22 mouse cellular contexts compared by ENCODE assay signal in genomic region chr5:122156486-122156885, GRCm38 (mm10). TPM values are rescaled to one million over a fixed set of nuclear protein-coding genes. Genes with fewer than 3 reads are reported as not detected.
DNase-seq lines count a peak whose midpoint lies in the region; ATAC-seq and TF ChIP-seq lines count a peak whose summit lies in the region.
"Had no signal": no experiment of that assay in that cellular context is flagged by ENCODE, and none has a peak within 500 bp of the region (broad histone marks: within the 10 kb centered on the region; RNA-seq: fewer than 3 reads in every experiment).

No protein-coding gene starts in this region.

- no peak for DNase-seq in gastrocnemius, adult 2 months
- no peak for DNase-seq in gastrocnemius, postnatal 25 days
- no peak for DNase-seq in testis, postnatal 14 days (ENCODE audit: low spot score)
- no peak for DNase-seq in lung, postnatal 14 days
- DNase-seq: adrenal gland, postnatal 14 days; B cell, adult 2 months; kidney, postnatal 14 days; left cerebral cortex, postnatal 4 days; lung, postnatal 10 days; thymus, postnatal 36 days had no signal

- ATAC-seq in liver, embryonic 12.5 days = no peak
- ATAC-seq in kidney, embryonic 15.5 days (replicated peaks; ENCODE audit: low FRiP score) = no peak
- ATAC-seq: activated CD4-positive, CD25-positive, alpha-beta regulatory T cell, adult 4 months; hindbrain, embryonic 16.5 days; midbrain, embryonic 16.5 days had no signal

- peak overlapping the region; percentile 28; the same call in 1 of the 2 replicates for H3K27ac ChIP-seq in gastrocnemius, adult 2 months
- peak overlapping the region; percentile 58 for H3K27ac ChIP-seq in testis, adult 2 months (ENCODE audit: control insufficient read depth, insufficient read depth, low read depth, low read length)
- peak overlapping the region; percentile 42; the same call in 1 of the 2 replicates for H3K27ac ChIP-seq in liver, embryonic 12.5 days
- peak overlapping the region; percentile 97 for H3K27ac ChIP-seq in small intestine, adult 2 months (ENCODE audit: insufficient read depth, low read depth, low read length)
- H3K27ac ChIP-seq in kidney, embryonic 15.5 days = no peak overlapping the region
- H3K27ac ChIP-seq: liver, embryonic 14.5 days had no signal

- H3K9me3 ChIP-seq in liver, embryonic 12.5 days (replicated peaks) = no peaks in the 10 kb centered on the region
- no peaks in the 10 kb centered on the region for H3K9me3 ChIP-seq in kidney, embryonic 15.5 days (replicated peaks)
- H3K9me3 ChIP-seq: megakaryocyte, embryonic 14.5 days had no signal

- H3K4me1 ChIP-seq in testis, adult 2 months (ENCODE audit: control insufficient read depth, insufficient read depth, low read length) = peaks cover 18% of the 10 kb centered on the region
- H3K4me1 ChIP-seq in liver, embryonic 12.5 days = peaks cover 61% of the 10 kb centered on the region
- H3K4me1 ChIP-seq in small intestine, adult 2 months (ENCODE audit: control insufficient read depth, insufficient read depth, insufficient read length, low read length) = peaks cover 23% of the 10 kb centered on the region
- H3K4me1 ChIP-seq in kidney, embryonic 15.5 days = peaks cover 51% of the 10 kb centered on the region

- peak overlapping the region; percentile 82; the same call in 1 of the 2 replicates for H3K4me2 ChIP-seq in liver, embryonic 12.5 days
- no peak overlapping the region for H3K4me2 ChIP-seq in kidney, embryonic 15.5 days

- no peaks in the 10 kb centered on the region for H3K27me3 ChIP-seq in testis, adult 2 months (ENCODE audit: control insufficient read depth, insufficient read depth, low read length)
- no peaks in the 10 kb centered on the region for H3K27me3 ChIP-seq in liver, embryonic 12.5 days (replicated peaks)
- no peaks in the 10 kb centered on the region for H3K27me3 ChIP-seq in small intestine, adult 2 months (ENCODE audit: control insufficient read depth, insufficient read depth, low read length)
- H3K27me3 ChIP-seq in kidney, embryonic 15.5 days = no peaks in the 10 kb centered on the region

- TF ChIP-seq POLR2A in testis, adult 2 months (IDR thresholded peaks at IDR 0.05; ENCODE audit: control insufficient read depth, low read depth, low read length) = no peak
- no peak for TF ChIP-seq POLR2A in small intestine, adult 2 months (IDR thresholded peaks at IDR 0.05; ENCODE audit: low read depth, low read length)

- no peak overlapping the region; the same call in none of the 2 replicates for H3K9ac ChIP-seq in liver, embryonic 12.5 days
- H3K9ac ChIP-seq in kidney, embryonic 15.5 days = no peak overlapping the region

- WGBS in liver, embryonic 12.5 days (ENCODE audit: insufficient replicate concordance) = 62% methylated on average over 2 of the region's 2 CpGs
- WGBS in small intestine, adult 2 months = 67% methylated on average over 2 of the region's 2 CpGs
- 54% methylated on average over 2 of the region's 2 CpGs for WGBS in kidney, embryonic 15.5 days

- H3K4me3 ChIP-seq in gastrocnemius, adult 2 months = no peak overlapping the region
- peak overlapping the region; percentile 38 for H3K4me3 ChIP-seq in testis, adult 2 months (ENCODE audit: control insufficient read depth, low read depth, low read length)
- no peak overlapping the region for H3K4me3 ChIP-seq in liver, embryonic 12.5 days
- no peak overlapping the region for H3K4me3 ChIP-seq in small intestine, adult 2 months (ENCODE audit: low read depth, low read length)
- H3K4me3 ChIP-seq in kidney, embryonic 15.5 days (replicated peaks) = no peak overlapping the region
- H3K4me3 ChIP-seq: megakaryocyte, embryonic 14.5 days had no signal

- no peaks in the 10 kb centered on the region; the same call in 1 of the 2 replicates for H3K36me3 ChIP-seq in testis, adult 2 months (ENCODE audit: control insufficient read depth, insufficient read depth, low read length)
- H3K36me3 ChIP-seq in liver, embryonic 12.5 days = peaks cover 21% of the 10 kb centered on the region
- no peaks in the 10 kb centered on the region; the same call in 1 of the 2 replicates for H3K36me3 ChIP-seq in small intestine, adult 2 months (ENCODE audit: control insufficient read depth, insufficient read depth, low read length)
- H3K36me3 ChIP-seq in kidney, embryonic 15.5 days = peaks cover 11% of the 10 kb centered on the region

- intact Hi-C loops in gastrocnemius, adult 2 months (cut with DNase I) = no loop called here

- TF ChIP-seq CTCF in gastrocnemius, adult 2 months (IDR thresholded peaks at IDR 0.05) = no peak
- TF ChIP-seq CTCF in testis, adult 2 months (IDR thresholded peaks at IDR 0.05; ENCODE audit: control insufficient read depth, insufficient read depth, insufficient replicate concordance, low read depth, low read length) = no peak
- no peak for TF ChIP-seq CTCF in small intestine, adult 2 months (IDR thresholded peaks at IDR 0.05; ENCODE audit: extremely low read depth, insufficient read length, insufficient replicate concordance, low read depth, low read length)

RNA-seq across cellular contexts. Expression of gene Ppp1cc, which starts 1.6 kb away (rescaled TPM):
- total RNA-seq in gastrocnemius, adult 2 months (2021) = 100 to 1,000 TPM; 154 to 155 TPM
- total RNA-seq in gastrocnemius, postnatal 25 days (2021) = 100 to 1,000 TPM; 111 to 125 TPM
- 524 and 547 TPM in 2 replicates for polyA plus RNA-seq in testis, adult 2 months (2012; rRNA removed)
- polyA plus RNA-seq in liver, embryonic 12.5 days (2016; fragmentation: Nextera tagmentation; extraction: Ambion mirVana) = 228 and 229 TPM in 2 replicates
- 31.4 and 58.9 TPM in 2 replicates for polyA plus RNA-seq in small intestine, adult 2 months (2012; rRNA removed)
- 257 and 264 TPM in 2 replicates for polyA plus RNA-seq in kidney, embryonic 15.5 days (2015; fragmentation: Nextera tagmentation; extraction: Ambion mirVana)

RNA-seq across cellular contexts. Expression of gene Ccdc63, which starts 15.9 kb away (rescaled TPM):
- not detected for total RNA-seq in gastrocnemius, adult 2 months (2021)
- not detected for total RNA-seq in gastrocnemius, postnatal 25 days (2021)
- 288 and 313 TPM in 2 replicates for polyA plus RNA-seq in testis, adult 2 months (2012; rRNA removed)
- not detected in 2 replicates for polyA plus RNA-seq in liver, embryonic 12.5 days (2016; fragmentation: Nextera tagmentation; extraction: Ambion mirVana)
- 0.10 TPM in 1 of 2 replicates, not detected in the other for polyA plus RNA-seq in small intestine, adult 2 months (2012; rRNA removed)
- polyA plus RNA-seq in kidney, embryonic 15.5 days (2015; fragmentation: Nextera tagmentation; extraction: Ambion mirVana) = 0.19 TPM in 1 of 2 replicates, not detected in the other
- total RNA-seq: adrenal gland, postnatal 14 days; heart, postnatal 25 days had no signal
- polyA plus RNA-seq: intestine, embryonic 16.5 days; neural tube, embryonic 11.5 days had no signal

RNA-seq across cellular contexts. Expression of gene Hvcn1, which starts 50.1 kb away (rescaled TPM):
- total RNA-seq in gastrocnemius, adult 2 months (2021) = under 1 TPM; 0.28 to 0.61 TPM
- total RNA-seq in gastrocnemius, postnatal 25 days (2021) = 1 to 10 TPM in 1 of 2 experiments, under 1 TPM in 1; 0.67 to 1.1 TPM
- 0.93 and 0.99 TPM in 2 replicates for polyA plus RNA-seq in testis, adult 2 months (2012; rRNA removed)
- 1.8 and 2.1 TPM in 2 replicates for polyA plus RNA-seq in liver, embryonic 12.5 days (2016; fragmentation: Nextera tagmentation; extraction: Ambion mirVana)
- polyA plus RNA-seq in small intestine, adult 2 months (2012; rRNA removed) = 8.1 and 18.6 TPM in 2 replicates
- 12.2 and 14.3 TPM in 2 replicates for polyA plus RNA-seq in kidney, embryonic 15.5 days (2015; fragmentation: Nextera tagmentation; extraction: Ambion mirVana)

RNA-seq across cellular contexts. Expression of gene Myl2, which starts 55.7 kb away (rescaled TPM):
- total RNA-seq in gastrocnemius, adult 2 months (2021) = 1,000 to 10,000 TPM in 1 of 2 experiments, 100 to 1,000 TPM in 1; 776 to 2,566 TPM
- 1,000 to 10,000 TPM in 1 of 2 experiments, 100 to 1,000 TPM in 1; 354 to 1,320 TPM for total RNA-seq in gastrocnemius, postnatal 25 days (2021)
- polyA plus RNA-seq in testis, adult 2 months (2012; rRNA removed) = 1.4 and 1.5 TPM in 2 replicates
- polyA plus RNA-seq in liver, embryonic 12.5 days (2016; fragmentation: Nextera tagmentation; extraction: Ambion mirVana) = 0.35 and 2.5 TPM in 2 replicates
- not detected in 2 replicates for polyA plus RNA-seq in small intestine, adult 2 months (2012; rRNA removed)
- 0.78 and 2.3 TPM in 2 replicates for polyA plus RNA-seq in kidney, embryonic 15.5 days (2015; fragmentation: Nextera tagmentation; extraction: Ambion mirVana)
- total RNA-seq: adrenal gland, postnatal 14 days; left cerebral cortex, postnatal 4 days had no signal
- polyA plus RNA-seq: activated CD4-positive, CD25-positive, alpha-beta regulatory T cell, adult 4 months had no signal

Comparison
In these comparisons a context has a peak if more than half of its experiments do, and no peak if none do; other contexts are left out.
1. RNA of gene Ccdc63, which starts 15.9 kb away (polyA plus RNA-seq): 288 to 313 TPM in testis, adult 2 months; 0.10 TPM in small intestine, adult 2 months, 0.19 TPM in kidney, embryonic 15.5 days and not detected in liver, embryonic 12.5 days; every median in the first group is over 100 times any median in the second.